Mouse (Mus musculus) adrenal gland, postnatal 10 days (tissue): ENCODE measurements around the gene Magi1. TPM values are rescaled to one million over a fixed set of nuclear protein-coding genes. Genes with fewer than 3 reads are reported as not detected.

Experiments used
- DNase-seq: peaks from one replicate; pipeline ENCODE4 v3.0.0; 2021; ENCODE audit warnings: mixed read lengths
- total RNA-seq, 2 experiments: library from RNA; stranded (reverse); gene quantifications; 2 replicates each; pipeline ENCODE4 v1.2.3; 2021

Magi1 gene
- total RNA-seq, 2 experiments from 2014 or later = 19.1 to 22.4 TPM

GRCm38 (mm10) chr6:94107401-94108107 is 176.2 kb downstream of the Magi1 start:
- DNase-seq = no peak

GRCm38 (mm10) chr6:94103581-94103980 is 180.1 kb downstream of the Magi1 start:
- no peak for DNase-seq

- no peak for DNase-seq
Measured at GRCm38 (mm10) chr6:94101256-94101655, 182.5 kb downstream of the Magi1 start.

GRCm38 (mm10) chr6:94094924-94095685 is 188.6 kb downstream of the Magi1 start:
- DNase-seq = no peak

- no peak for DNase-seq
Measured at GRCm38 (mm10) chr6:94092969-94093597, 190.6 kb downstream of the Magi1 start.

GRCm38 (mm10) chr6:94092500-94092899 is 191.2 kb downstream of the Magi1 start:
- no peak for DNase-seq

GRCm38 (mm10) chr6:94086855-94087254 is 196.9 kb downstream of the Magi1 start:
- no peak for DNase-seq

- no peak for DNase-seq
Measured at GRCm38 (mm10) chr6:94084752-94085151, 199.0 kb downstream of the Magi1 start.

- DNase-seq = no peak
Measured at GRCm38 (mm10) chr6:94083459-94083858, 200.3 kb downstream of the Magi1 start.

- peak; percentile 82 for DNase-seq
Measured at GRCm38 (mm10) chr6:94080933-94081545, 202.7 kb downstream of the Magi1 start.

GRCm38 (mm10) chr6:94078934-94079333 is 204.8 kb downstream of the Magi1 start:
- no peak for DNase-seq

- no peak for DNase-seq
Measured at GRCm38 (mm10) chr6:94077013-94077412, 206.7 kb downstream of the Magi1 start.

- no peak for DNase-seq
Measured at GRCm38 (mm10) chr6:94075990-94076389, 207.7 kb downstream of the Magi1 start.

GRCm38 (mm10) chr6:94075228-94075627 is 208.5 kb downstream of the Magi1 start:
- no peak for DNase-seq

GRCm38 (mm10) chr6:94071676-94072075 is 212.0 kb downstream of the Magi1 start:
- DNase-seq = no peak

- DNase-seq = no peak
Measured at GRCm38 (mm10) chr6:94070702-94071101, 213.0 kb downstream of the Magi1 start.

GRCm38 (mm10) chr6:94069421-94069820 is 214.3 kb downstream of the Magi1 start:
- DNase-seq = no peak

- DNase-seq = no peak
Measured at GRCm38 (mm10) chr6:94067741-94068450, 215.8 kb downstream of the Magi1 start.

GRCm38 (mm10) chr6:94064832-94065231 is 218.9 kb downstream of the Magi1 start:
- DNase-seq = no peak

GRCm38 (mm10) chr6:94063542-94063941 is 220.2 kb downstream of the Magi1 start:
- DNase-seq = no peak

GRCm38 (mm10) chr6:94061424-94061980 is 222.2 kb downstream of the Magi1 start:
- no peak for DNase-seq
